Mouse (Mus musculus) cerebellum, adult 2 months (tissue): ENCODE measurements around the gene Spa17. TPM values are rescaled to one million over a fixed set of nuclear protein-coding genes. Genes with fewer than 3 reads are reported as not detected.

Experiments used
- DNase-seq, 2 experiments: peaks; one replicate each; pipeline ENCODE4 v3.0.0; 2021
- H3K27ac ChIP-seq: fragments of 200-500 bp; 2 replicates; pipeline ENCODE4 v1.5.1; 2012; ENCODE audit warnings: low read length, control low read depth, inconsistent platforms; ENCODE audit not compliant: insufficient read depth
- H3K27me3 ChIP-seq: fragments of 200-500 bp; 2 replicates; pipeline ENCODE4 v1.6.1; 2012; ENCODE audit warnings: inconsistent platforms, mild to moderate bottlenecking, low read length, moderate library complexity; ENCODE audit not compliant: control insufficient read depth, insufficient read depth
- H3K4me1 ChIP-seq: fragments of 200-500 bp; 2 replicates; pipeline ENCODE4 v1.6.1; 2011; ENCODE audit warnings: low read length; ENCODE audit not compliant: control insufficient read depth, insufficient read depth
- H3K4me3 ChIP-seq: fragments of 200-500 bp; replicated peaks from 2 replicates; pipeline ENCODE3; 2011; ENCODE audit warnings: mild to moderate bottlenecking, low read depth, low read length, control low read depth; ENCODE audit not compliant: insufficient read depth
- CTCF ChIP-seq: fragments of 200-500 bp; IDR thresholded peaks from 2 replicates; pipeline ENCODE4 v1.5.1; 2011; ENCODE audit warnings: low read depth, mild to moderate bottlenecking, control low read depth, low read length, moderate library complexity, borderline replicate concordance; ENCODE audit not compliant: insufficient read depth
- POLR2A ChIP-seq: fragments of 200-500 bp; IDR thresholded peaks from 2 replicates; pipeline ENCODE4 v1.6.1; 2011; ENCODE audit warnings: low read length, control low read depth, borderline replicate concordance; ENCODE audit not compliant: insufficient read depth
- WGBS: fragments of 180-500 bp; shearing (Covaris S2); methylation state at CpG from one replicate; pipeline ENCODE4 v1.1.7; 2018; 5-methylcytosine and 5-hydroxymethylcytosine counted together
- polyA plus RNA-seq: library from polyadenylated mRNA; depleted of rRNA; stranded (reverse); fragments of >200 nt; gene quantifications from 2 replicates; pipeline ENCODE4 v1.2.3, GENCODE M21; 2012

Spa17 gene
- polyA plus RNA-seq, 1 experiment: 6.6 TPM

DNA sequence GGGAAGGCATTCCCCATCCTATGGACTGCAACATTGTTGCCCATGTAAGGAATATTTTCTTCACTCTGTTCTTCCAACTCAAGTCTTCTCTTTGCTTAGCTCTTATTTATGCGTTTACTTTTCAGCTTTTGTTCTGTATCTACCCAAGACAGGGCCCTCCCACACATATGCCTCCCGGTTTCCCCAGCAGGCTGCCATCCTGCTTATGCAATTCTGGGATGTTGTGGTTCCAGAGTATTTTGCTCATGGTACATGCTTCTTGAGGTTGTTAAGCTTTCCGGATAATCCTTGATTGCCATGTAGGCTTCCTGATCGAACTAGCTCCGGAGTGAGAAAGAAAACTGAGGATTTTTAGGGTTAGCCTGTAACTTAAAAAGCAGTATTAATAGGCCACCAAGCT is 1.7 kb upstream of the Spa17 start:
- Histone ChIP-seq H3K27me3 (no peaks in the 10 kb centered on the region), H3K27ac (no peak overlapping the region), H3K4me3 (no peak overlapping the region), H3K4me1 (no peaks in the 10 kb centered on the region)
- 72% methylated on average over 5 of the region's 5 CpGs for WGBS
- no peak for DNase-seq
- no peak for TF ChIP-seq POLR2A
- no peak for TF ChIP-seq CTCF

DNA sequence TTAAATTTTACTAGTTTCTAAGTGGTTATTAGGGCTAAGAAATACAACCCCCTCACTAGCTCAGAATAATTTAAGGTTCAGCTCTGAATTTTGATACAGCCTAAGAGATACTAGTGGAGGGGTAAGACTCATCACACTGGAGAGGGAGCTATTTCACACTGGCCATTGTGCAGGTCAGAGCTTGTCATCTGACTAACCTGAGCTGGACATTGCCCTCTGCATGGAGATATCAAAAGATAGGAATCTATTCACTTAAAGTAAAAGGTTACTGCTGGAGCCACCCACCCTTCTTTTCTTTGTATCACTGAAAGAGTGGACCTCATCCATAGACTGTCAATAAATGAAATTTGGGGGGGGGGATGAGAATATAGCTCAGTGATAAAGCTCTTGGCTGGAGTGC is 794 bp upstream of the Spa17 start:
- no peaks in the 10 kb centered on the region for H3K4me1 ChIP-seq
- no peak overlapping the region for H3K27ac ChIP-seq
- no peak overlapping the region for H3K4me3 ChIP-seq
- TF ChIP-seq CTCF (no peak), POLR2A (no peak)
- no peak for DNase-seq
- H3K27me3 ChIP-seq: no peaks in the 10 kb centered on the region

DNA sequence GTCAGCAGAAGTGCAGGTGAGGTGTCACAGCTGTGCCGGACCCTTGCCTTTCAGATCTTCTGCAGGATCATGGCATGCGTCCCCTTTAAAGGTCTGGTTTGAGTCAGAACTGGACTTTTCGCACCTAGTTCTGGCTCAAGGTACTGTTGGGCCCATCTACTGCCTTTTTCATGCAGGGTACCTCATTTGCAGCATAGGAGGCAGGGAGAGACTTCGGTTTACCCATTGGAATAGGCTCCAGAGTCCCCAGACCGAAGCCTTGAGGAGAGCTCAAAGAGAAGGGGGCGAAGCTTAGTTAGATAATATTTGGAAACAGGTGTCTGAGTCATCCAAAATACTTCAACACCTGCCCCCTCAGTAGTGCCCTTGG is 374 bp upstream of the Spa17 start:
- 18% methylated on average over 6 of the region's 6 CpGs for WGBS
- TF ChIP-seq CTCF (no peak), POLR2A (no peak)
- Histone ChIP-seq H3K4me1 (no peaks in the 10 kb centered on the region), H3K27ac (no peak overlapping the region), H3K4me3 (peak overlapping the region; percentile 93), H3K27me3 (no peaks in the 10 kb centered on the region)
- no peak for DNase-seq

DNA sequence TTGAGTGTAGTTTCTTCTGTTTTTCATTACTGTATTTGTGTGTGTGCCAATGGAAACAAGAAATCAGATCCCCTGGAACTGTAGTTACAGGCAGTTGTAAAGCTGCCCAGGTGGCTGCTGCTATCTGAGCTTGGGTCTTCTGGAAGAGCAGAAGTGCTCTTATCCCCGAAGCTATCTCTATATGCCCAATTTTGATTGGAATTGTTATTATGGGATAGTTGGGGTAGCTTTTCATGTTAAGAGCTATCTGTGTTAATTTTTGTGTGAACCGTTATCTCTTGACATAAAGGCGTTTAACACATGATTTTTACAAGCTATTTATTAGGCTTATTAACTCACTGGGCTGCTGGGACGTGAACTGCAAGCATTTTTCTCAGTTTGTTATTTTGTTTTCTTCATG is 4.0 kb downstream of the Spa17 start:
- no peaks in the 10 kb centered on the region for H3K4me1 ChIP-seq
- H3K27ac ChIP-seq: no peak overlapping the region
- H3K4me3 ChIP-seq: no peak overlapping the region
- WGBS: 80% methylated on average over 4 of the region's 4 CpGs
- DNase-seq: no peak
- no peaks in the 10 kb centered on the region for H3K27me3 ChIP-seq
- TF ChIP-seq POLR2A: no peak
- no peak for TF ChIP-seq CTCF

DNA sequence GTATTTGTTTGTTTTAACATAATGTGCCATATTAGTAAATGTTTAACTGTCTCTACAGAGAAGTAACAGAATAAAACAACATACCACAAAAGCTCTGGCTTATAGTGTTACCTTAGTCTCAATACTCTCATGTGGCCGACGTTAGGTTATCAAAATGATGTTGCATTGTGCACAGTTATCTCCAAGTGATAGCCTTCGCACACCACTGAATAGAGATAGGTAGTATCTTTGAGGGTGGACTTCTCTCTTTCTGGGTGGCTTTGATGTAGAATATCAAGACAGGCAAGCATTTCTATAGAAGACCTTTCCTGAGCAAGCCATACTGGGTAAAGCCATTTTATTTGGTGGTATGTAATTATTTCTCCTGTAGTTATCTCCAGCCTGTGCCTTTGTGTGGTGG is 8.4 kb downstream of the Spa17 start:
- no peak for TF ChIP-seq POLR2A
- TF ChIP-seq CTCF: no peak

DNA sequence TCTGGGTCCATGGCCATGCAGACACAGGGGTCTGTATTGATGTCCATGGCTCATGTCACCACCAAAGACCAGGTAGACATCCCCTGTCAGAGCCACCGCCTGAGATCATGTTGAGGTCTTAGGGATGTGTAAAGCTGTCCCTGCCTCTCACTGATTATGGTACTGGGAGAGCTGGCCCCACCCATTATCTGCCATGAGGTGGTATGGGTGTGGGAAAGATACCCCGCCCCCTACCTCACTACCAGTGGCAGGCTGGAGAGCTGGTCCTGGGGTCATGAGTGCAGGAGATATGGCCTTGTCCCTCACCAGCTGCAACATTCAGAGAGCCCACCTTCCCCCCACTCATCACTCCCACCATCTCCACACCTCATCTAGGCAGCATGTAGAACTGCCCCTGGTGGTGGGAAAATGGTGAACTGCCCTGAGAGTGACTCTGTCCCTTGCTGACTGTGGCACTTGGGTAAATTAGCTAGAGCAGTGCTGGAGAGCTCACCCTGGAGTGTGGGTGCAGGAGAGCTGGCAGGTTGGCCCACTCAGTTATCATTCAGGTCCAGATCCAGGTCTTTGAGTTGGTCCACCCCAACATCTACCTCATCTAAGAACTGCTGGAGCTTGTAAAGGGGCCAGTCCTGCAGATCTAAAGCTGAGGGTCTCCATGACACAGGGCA is 12.8 kb downstream of the Spa17 start:
- 91% methylated on average over 2 of the region's 2 CpGs for WGBS
- DNase-seq: no peak
- Histone ChIP-seq H3K4me3 (no peak overlapping the region), H3K27me3 (no peaks in the 10 kb centered on the region), H3K27ac (no peak overlapping the region), H3K4me1 (no peaks in the 10 kb centered on the region)
- TF ChIP-seq POLR2A (no peak), CTCF (no peak)

More for the DNA sequence above, 8.4 kb downstream of the Spa17 start:
- Histone ChIP-seq H3K4me3 (no peak overlapping the region), H3K27ac (no peak overlapping the region), H3K27me3 (no peaks in the 10 kb centered on the region), H3K4me1 (no peaks in the 10 kb centered on the region)
- DNase-seq: no peak
- WGBS: 93% methylated on average over 3 of the region's 3 CpGs

DNA sequence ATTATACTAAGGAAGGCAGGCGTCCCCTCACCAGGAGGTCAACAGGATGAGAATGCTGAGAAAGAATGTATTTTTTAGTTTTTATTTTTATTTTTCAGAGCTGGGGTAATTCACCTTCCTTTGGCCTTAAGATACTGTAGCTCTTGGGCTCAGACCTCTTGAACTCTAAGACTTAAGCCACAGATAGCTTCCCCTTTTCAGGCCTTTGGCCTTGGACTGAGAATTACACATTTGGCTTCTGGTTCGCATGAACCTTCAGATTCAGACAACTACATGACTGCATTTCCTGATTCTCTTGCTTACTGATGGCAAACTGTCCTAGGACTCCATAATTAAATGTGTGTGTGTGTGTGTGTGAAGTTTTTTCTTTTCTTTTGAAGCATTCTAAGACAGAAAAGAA is 14.9 kb downstream of the Spa17 start:
- DNase-seq: no peak
- no peaks in the 10 kb centered on the region for H3K4me1 ChIP-seq
- H3K27ac ChIP-seq: no peak overlapping the region
- H3K27me3 ChIP-seq: no peaks in the 10 kb centered on the region
- H3K4me3 ChIP-seq: no peak overlapping the region
- WGBS: 92% methylated on average over 2 of the region's 2 CpGs
- no peak for TF ChIP-seq CTCF
- no peak for TF ChIP-seq POLR2A

DNA sequence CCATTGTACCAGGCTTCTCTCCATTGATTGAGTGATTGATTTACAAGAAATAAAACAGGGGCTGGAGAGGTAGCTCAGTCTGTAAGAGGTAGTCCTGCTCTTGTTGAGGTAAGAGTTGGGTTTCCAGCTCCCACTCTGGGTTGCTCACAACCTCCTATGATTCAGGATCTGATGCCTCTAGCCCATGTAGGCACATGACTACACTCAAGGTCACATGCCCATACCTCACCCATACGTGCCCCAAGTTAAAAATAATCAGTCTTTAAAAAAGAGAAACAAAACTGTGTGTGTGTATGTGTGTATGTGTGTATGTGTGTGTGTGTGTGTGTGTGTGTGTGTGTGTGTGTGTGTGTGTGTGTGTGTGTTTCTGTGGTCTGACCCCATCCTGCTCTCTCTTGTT is 18.0 kb downstream of the Spa17 start:
- H3K27ac ChIP-seq: no peak overlapping the region
- WGBS: 72% methylated on average over 1 of the region's 1 CpGs
- DNase-seq: no peak
- TF ChIP-seq POLR2A (no peak), CTCF (no peak)
- no peaks in the 10 kb centered on the region for H3K4me1 ChIP-seq
- no peaks in the 10 kb centered on the region for H3K27me3 ChIP-seq
- no peak overlapping the region for H3K4me3 ChIP-seq
